Mouse (Mus musculus) forebrain, embryonic 16.5 days (tissue): ENCODE measurements at regions not wholly inside any gene's neighbourhood (a gene's known extent, or its start where the extent isn't known, plus 50 kb on each side); places are given as distances from the start of the nearest gene placed in this dataset.

Source experiments
- ATAC-seq: fragments of 200-750 bp; cut with Nextera tagmentation; 2 replicates; pipeline ENCODE4 v1.8.0; 2017; ENCODE audit warnings: mild to moderate bottlenecking, moderate library complexity
- H3K27ac ChIP-seq: fragments of 300-500 bp; sonication (generic); 2 replicates; pipeline ENCODE4 v1.5.1; 2014; ENCODE audit warnings: low read length, control low read depth
- H3K27me3 ChIP-seq: fragments of 300-500 bp; sonication (generic); replicated peaks from 2 replicates; pipeline ENCODE4 v1.6.1; 2014; ENCODE audit warnings: low read length; ENCODE audit not compliant: control insufficient read depth, insufficient read depth
- H3K36me3 ChIP-seq: fragments of 300-500 bp; sonication (generic); 2 replicates; pipeline ENCODE4 v1.6.1; 2014; ENCODE audit not compliant: control insufficient read depth, insufficient read depth
- H3K4me1 ChIP-seq: fragments of 300-500 bp; sonication (generic); replicated peaks from 2 replicates; pipeline ENCODE4 v1.6.1; 2014; ENCODE audit warnings: low read length; ENCODE audit not compliant: control insufficient read depth, insufficient read depth
- H3K4me2 ChIP-seq: fragments of 300-500 bp; sonication (generic); 2 replicates; pipeline ENCODE4 v1.6.1; 2014; ENCODE audit warnings: mild to moderate bottlenecking, low read length, control low read depth
- H3K4me3 ChIP-seq: fragments of 300-500 bp; sonication (generic); replicated peaks from 2 replicates; pipeline ENCODE4 v1.5.1; 2014; ENCODE audit warnings: mild to moderate bottlenecking, low read length, control low read depth
- H3K9ac ChIP-seq: fragments of 300-500 bp; sonication (generic); replicated peaks from 2 replicates; pipeline ENCODE4 v1.6.1; 2014; ENCODE audit warnings: low read depth, low read length, control low read depth
- H3K9me3 ChIP-seq: fragments of 300-500 bp; sonication (generic); 2 replicates; pipeline ENCODE4 v1.6.1; 2016; ENCODE audit warnings: low read length; ENCODE audit not compliant: control insufficient read depth
- WGBS: fragments of 180-500 bp; shearing (Covaris S2); extraction: QIAGEN DNeasy Blood & Tissue Kit; methylation state at CpG from one replicate; pipeline ENCODE4 v1.1.7; 2014; 5-methylcytosine and 5-hydroxymethylcytosine counted together

GRCm38 (mm10) chr4:51448978-51449377 is 232.5 kb downstream of the Cylc2 start:
- Histone ChIP-seq H3K4me3 (no peak overlapping the region), H3K9me3 (no peaks in the 10 kb centered on the region), H3K27ac (no peak overlapping the region), H3K27me3 (no peaks in the 10 kb centered on the region), H3K9ac (no peak overlapping the region), H3K4me2 (no peak overlapping the region), H3K4me1 (no peaks in the 10 kb centered on the region), H3K36me3 (no peaks in the 10 kb centered on the region)
- WGBS: 35% methylated on average over 3 of the region's 3 CpGs
- peak; percentile 74 for ATAC-seq
